Mouse (Mus musculus) stomach, postnatal 0 days (tissue): Measurements from ENCODE around the gene Cd274.

Experiments
- CTCF ChIP-seq: IDR thresholded peaks from 2 replicates; pipeline ENCODE4 v1.5.1; 2016; ENCODE audit warnings: antibody characterized with exemption, low read depth, mild to moderate bottlenecking, moderate library complexity
- EP300 ChIP-seq: optimal IDR thresholded peaks from 2 replicates; pipeline ENCODE3; 2016; ENCODE audit warnings: antibody characterized with exemption

- no peak for TF ChIP-seq CTCF
- no peak for TF ChIP-seq EP300
Observed at GRCm38 (mm10) chr19:29405388-29405787, 38.1 kb downstream of the Cd274 start.
